Mouse (Mus musculus): ENCODE data around the gene Adamtsl3. TPM values are rescaled to one million over a fixed set of nuclear protein-coding genes. Genes with fewer than 3 reads are reported as not detected.

Adamtsl3 gene
- polyA plus RNA-seq, 1 experiment, result 14.5 TPM

DNA sequence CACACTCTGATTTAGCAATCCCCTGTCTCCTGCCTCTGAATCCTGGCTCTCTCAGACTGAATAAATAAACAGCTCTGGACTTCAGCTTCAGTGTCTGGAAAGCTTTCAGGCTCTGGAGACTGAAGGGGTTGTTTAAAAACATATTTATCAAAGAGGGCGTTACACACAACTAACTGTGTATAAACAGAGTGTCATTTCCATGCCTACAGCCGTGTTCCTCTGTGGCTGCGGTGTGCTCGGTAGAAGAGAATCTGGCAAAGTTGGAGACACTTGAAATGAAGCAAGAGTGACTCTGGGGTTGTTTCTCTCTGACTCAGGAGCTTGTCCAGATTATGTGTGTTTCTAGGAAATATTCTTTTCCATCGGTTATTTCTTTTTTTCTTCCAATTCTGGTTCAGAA, 167.0 kb downstream of the Adamtsl3 start:
- DNase-seq (ENCODE audit: low spot score), result no peak

DNA sequence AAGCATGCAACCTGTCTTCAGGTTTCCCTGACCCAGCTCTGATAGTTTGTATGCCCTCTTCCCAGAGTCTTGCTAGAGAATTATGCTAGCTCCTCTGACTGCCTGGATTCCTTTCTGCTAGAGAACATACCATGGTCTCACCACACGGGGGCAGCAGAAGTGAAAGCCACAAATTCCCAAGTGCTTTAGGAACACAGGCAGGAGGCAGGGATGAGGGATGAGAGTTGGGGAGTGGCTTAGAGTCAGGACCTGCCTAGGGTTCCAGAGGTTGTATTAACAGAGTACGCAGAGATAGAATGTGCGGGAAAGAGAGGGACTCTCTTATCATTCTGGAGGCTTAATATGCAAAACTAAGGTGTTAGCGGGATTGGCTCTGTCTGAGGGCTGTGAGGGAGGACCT, 168.6 kb downstream of the Adamtsl3 start:
- no peak for DNase-seq (ENCODE audit: low spot score)

DNA sequence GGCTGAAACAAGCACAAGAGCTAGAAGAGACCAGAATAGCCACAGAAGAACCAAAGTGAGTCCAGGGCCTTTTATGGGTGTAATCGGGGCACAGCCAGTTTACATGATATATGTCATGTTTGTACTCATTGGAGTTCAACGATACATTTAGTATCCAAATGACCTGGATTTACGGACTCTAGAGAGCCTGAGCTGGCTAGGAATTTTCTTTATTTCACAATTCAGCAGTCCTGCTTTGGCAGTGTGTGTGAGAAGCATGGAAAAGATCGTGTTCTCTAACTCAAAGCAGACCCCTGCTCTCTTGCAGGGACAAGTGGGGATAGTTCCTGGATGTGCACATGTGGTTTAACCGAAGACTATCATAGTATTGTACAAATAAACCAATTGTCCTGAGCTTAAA, 195.1 kb downstream of the Adamtsl3 start:
- no peak for DNase-seq (ENCODE audit: low spot score)

DNA sequence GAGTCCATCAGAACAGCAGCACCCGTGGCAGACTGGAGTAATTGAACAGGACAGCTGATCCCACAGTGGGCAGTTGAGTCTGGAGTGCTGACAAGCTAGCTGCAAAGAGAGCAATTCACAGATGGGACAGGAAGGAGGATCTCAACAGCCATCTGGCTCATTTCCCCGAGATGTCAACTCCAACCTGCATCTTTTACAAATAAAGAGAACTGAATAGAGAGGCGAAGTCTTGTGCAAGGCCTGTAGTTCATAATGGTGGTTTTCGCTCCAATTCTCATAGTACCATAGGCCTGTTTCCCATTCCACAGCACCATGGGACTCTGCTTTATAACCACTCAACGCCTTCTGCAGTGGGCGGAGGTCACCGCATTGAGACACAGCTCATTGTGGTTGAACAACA, 195.9 kb downstream of the Adamtsl3 start:
- no peak for DNase-seq (ENCODE audit: low spot score)

DNA sequence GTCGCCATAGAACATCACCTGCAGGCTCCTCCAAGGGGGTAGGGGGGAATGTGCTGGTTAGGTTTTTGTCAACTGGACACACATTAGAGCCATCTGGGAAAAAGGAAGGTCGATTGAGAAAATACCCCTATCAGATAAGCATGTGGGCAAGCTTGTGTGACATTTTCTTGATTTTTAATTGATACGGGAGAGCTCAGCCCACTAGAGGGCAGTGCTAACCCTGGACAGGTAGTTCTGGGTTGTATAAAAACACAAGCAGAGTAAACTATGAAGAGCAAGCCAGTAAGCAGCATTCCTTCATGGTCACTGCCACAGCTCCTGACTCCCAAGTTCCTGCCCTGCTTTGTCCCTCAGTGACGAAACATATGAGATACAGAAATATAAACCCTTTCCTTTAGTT, 197.7 kb downstream of the Adamtsl3 start:
- DNase-seq (ENCODE audit: low spot score), result no peak

DNA sequence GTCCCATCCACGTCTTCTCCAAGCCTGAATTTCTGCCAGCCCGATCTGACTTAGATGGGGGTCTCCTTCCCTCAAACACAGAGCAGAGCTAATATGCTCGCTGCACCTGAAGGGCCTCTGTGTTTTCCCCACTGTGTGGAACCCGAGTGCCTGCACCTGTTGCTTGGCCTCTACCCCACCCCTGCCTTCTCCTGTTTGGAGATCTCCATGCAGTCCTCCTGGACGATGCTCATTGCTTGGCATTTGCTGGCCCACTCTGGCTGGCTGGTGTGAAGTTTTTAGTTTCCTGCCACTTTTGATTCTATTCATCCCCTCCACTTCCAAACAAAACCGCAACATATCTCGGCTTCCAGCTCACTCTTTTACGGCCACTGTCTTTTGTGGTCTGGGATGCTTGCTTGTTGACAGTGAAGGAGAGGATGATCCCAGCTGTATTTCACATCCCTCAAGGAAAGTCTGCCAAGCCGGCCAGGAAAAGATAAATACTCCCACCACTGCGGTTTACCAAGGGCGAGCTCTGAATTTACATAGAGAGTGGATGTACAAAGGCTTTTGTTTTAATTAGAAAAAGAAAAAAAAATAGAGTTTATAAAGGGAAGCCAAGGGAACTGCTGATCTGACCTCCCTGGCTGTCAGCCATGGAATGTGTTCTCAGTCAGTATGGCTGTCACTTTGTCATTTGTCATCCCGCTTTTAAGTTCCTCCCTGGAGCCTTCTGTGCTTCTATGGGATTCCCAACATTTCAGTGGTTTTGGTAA, 198.4 kb downstream of the Adamtsl3 start:
- DNase-seq (ENCODE audit: low spot score), result no peak

DNA sequence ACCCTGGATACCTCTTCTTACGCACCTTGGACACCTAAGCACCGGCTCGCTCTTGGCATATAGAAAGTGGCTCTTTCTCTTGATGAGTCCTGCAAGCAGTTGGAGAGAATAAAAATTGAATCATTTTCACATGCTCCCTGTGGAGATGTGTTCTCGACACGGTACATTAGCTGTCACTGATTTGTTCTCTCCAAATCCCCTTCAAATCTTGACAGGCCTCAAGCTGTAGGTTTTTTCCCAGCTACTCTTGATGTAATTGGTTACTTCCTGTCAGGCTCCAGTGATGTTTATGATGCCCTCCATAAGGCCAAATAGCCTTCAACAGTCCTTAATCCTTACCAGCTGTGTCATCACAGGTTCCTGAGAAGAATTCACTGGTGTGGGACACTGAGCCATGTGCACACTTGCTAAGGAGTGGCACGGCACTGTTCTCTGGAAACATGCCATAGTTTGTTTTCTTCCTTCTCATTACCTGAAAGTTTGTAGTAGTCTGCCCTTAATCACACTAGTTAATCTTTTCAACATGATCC, 209.0 kb downstream of the Adamtsl3 start:
- DNase-seq (ENCODE audit: low spot score), result no peak

DNA sequence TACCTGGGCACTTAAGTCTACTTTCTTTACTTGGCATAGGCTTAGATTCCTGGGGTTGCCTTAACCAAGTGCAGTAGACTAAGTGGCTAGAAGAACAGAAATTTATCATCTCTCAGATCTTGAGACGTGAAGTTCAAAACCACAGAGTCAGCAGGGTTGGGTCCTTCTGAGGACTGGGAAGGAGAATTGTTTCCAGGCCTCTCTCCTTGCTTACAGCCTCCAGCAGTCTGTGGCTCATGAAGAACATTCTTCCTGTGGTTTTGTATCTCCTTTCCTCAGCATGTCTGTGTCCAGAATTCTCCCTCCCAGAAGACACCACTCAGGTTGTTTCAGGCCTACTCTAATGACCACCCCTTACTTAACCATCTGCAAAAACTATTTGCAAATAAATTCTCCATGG, 216.5 kb downstream of the Adamtsl3 start:
- DNase-seq (ENCODE audit: low spot score), result no peak

DNA sequence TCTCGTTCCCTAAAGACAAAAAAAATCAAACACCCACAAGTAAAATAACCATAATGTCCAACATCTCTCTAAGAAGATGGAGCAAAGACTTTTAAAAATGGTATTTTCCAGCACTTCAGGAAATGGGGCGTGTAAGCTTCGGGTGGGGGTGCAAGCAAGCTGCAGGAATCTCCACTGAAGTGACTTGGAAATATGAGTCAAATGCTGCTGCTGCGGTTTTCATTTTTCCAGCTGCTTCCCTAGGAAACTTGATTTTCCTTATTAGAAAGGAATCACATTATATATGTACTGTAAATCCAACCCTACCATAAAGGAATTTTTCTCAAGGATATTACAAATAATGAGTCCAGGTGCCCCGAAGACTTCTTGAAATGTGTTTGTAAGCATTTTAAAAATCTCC, 220.3 kb downstream of the Adamtsl3 start:
- DNase-seq (ENCODE audit: low spot score), result no peak

DNA sequence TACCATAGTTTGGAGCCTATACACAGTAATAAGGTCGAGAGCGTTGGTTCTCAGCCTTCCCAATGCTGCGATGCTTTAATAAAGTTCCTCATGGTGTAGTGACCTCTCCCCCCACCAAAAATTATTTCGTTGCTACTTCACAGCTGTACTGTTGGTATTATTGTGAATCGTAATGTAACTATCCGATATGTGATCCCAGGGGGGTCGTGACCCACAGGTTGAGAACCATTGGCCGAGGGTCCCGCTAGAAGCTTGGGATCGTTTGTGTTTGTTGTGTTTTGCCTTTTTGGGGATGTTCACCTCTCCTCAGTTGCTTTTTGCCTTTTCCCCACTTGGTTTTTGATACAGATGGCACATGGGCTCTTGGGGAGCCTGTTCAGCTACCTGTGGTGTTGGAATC, 220.9 kb downstream of the Adamtsl3 start:
- no peak for DNase-seq (ENCODE audit: low spot score)

DNA sequence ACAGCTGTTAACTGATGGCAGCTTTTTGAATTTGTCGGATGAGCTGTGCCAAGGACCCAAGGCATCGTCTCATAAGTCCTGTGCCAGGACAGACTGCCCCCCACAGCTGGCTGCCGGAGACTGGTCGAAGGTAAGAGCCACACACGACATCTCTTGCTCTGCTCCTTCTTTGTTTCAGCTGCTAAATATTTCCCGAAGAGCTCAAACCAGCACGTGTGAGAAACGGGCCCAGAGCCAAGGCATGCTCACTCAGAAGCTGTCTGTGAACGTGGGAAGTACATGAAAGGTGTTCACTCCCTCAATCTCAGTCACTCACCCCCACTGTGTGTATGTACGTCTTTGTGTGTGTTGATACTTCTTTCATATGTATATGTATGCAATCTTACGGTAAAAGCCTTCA, 221.6 kb downstream of the Adamtsl3 start:
- DNase-seq (ENCODE audit: low spot score), result no peak

DNA sequence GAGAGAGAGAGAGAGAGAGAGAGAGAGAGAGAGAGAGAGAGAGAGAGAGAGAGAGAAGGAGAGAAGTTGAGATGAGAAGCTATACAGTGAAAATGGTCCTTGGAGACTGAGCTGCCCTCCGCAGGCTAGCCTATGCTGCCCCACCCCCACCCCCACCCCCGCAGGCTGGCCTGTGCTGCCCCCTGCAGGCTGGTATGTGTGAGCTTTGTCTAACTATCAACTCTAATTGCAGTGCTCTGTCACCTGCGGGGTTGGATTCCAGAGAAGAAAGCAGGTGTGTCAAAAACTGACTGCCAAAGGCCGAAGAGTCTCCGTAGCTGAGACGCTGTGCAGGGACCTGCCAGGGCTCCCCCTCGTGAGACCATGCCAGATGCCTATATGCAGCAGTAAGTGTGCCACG, 231.2 kb downstream of the Adamtsl3 start:
- no peak for DNase-seq (ENCODE audit: low spot score)

DNA sequence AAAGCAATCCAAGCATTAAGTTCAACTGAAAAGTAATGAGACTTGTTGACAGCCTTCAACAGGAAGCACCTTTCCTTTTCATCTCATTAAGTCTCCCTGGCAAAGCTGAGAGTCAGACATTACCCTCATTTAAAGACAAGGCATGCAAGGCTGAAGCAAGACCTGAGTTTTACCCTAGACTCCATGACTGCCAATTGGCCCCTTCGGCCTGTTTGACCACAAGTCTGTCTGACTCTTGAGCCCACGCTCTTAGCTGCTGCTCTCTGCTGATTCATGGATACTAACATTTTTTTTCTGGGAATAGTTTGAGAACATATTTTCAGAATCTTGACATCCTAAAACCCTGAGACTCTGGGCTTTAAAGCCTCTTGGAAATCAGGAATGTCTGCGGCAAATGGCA, 232.3 kb downstream of the Adamtsl3 start:
- DNase-seq (ENCODE audit: low spot score), result no peak

DNA sequence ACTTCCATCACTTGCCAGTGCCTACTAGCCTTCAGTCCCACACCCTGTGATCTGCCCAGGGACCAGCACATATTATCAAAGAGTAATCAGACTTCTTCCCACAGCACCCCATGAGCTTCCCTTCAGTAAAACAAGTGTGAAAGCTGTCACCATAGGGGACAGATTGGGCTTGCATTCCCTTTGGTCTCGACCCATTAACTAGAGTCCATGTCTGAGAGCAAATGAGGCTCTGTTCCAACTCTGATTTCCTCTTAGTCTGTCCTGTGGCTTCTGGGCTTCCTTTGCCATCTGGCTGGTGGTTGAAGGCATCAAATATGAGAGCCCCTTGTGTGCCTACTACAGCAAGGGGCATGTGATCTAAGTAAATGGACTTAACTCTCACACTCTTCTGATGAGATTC, 237.5 kb downstream of the Adamtsl3 start:
- no peak for DNase-seq (ENCODE audit: low spot score)

DNA sequence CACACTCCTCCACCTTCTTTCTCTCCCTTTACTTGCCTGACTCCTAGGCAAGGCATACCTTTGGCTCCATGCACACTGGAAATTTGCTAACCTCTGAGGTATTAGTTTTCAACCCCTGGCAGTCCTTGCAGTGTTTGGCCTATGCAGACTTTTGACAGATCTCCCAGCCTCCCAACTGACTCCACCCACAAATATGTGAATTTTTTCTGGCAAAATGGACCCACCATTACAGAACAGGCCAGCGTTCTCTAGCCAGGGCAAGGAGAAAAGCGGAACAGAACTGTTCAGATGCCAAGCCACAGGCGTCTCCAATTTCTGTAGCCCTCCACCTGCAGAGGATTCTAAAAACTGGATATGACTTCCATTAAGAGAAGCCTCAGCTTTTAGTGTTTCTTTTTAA, 244.5 kb downstream of the Adamtsl3 start:
- DNase-seq (ENCODE audit: low spot score), result no peak

DNA sequence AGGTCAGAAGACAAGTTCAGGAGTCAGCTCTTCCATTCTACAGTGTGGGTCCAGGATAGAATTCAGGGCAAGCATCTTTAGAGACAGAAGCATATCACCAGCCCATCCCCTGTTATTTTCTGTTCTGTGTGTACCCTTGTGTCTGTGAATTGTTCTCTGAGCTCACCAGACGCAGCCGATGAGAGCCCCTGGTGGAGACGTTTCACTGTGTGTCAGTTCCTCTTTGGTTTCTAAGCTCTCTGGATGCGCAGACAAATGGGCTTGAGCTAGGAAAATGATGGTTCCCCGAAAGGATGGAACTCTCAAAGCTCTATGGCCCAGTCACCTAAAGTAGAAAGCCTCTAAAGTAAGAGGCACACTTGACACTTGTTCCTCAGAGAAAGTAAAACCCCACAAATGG, 246.3 kb downstream of the Adamtsl3 start:
- DNase-seq (ENCODE audit: low spot score), result no peak

DNA sequence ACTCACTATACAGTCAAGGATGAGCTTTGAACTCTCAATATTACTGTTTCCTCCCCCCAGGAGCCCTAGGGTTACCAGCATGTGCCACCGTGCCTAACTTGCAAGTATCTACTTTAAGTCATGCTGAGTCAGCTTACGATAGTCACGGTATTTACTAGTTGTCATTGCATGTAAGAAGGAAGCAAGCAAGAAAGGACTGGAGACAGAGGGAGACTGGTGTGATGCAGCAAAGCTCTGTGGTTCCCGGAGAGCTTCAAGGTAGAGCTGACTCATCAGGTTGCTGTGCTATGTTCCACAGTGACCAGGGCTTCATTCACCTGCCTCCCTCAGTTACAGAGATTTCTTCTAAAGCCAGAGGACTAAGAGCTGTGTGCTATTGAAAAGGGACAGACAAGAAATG, 247.0 kb downstream of the Adamtsl3 start:
- DNase-seq (ENCODE audit: low spot score), result no peak

DNA sequence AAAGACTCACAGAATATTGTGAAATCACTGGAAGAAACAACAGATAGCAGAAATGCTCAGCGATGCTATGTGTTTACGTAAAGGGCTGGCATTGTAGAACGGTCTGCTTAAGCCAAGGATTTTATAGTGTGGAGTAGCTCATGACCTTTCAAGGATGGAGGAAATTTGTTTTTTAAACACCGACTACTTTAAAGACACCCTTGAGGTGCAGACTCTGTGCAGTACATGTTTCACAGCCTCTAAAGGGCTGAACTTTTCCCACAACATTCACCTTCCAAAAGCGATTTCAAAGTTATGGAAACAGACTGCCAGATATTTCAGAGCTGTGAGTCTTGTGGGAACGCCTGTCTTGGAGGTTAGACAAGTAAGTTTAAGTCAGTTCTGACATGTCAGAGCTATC, 255.4 kb downstream of the Adamtsl3 start:
- DNase-seq (ENCODE audit: low spot score), result no peak

DNA sequence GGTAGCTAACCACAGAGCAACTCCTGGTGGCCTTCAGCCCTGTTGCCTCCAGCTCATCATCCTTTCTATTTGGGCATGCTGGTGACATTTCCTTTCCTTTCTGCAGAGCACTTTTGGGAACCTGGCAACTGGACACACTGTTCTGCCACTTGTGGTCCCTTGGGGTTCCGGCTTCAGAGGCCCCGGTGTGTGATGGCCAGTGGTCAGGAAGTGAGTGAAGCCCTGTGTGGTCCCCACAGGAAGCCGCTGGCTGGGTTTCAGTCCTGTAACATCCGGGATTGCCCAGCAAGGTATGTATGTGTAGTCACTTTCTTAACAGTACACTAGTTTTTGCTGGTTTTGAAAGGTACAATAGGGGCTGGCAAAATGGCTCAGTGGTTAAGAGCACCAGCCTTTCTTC, 266.5 kb downstream of the Adamtsl3 start:
- no peak for DNase-seq (ENCODE audit: low spot score)

DNA sequence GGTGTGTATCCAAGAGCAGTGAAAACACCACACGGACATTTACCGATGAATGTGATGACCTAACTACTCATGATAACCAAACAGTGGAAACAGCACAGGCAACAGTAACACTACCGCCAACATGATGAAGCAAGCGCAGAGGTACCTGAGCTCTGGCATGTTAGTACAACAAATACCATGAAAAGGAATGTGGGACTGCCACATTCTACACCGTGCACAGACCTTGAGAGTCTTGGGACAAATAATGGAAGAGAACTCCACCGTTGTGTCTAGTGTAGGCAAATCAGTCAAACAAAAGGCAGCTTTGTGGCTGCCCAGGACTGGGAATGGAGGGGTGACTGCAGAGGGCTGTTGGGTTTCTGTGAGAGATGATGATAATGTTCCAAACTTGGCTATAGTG, 269.9 kb downstream of the Adamtsl3 start:
- DNase-seq (ENCODE audit: low spot score), result no peak

DNA sequence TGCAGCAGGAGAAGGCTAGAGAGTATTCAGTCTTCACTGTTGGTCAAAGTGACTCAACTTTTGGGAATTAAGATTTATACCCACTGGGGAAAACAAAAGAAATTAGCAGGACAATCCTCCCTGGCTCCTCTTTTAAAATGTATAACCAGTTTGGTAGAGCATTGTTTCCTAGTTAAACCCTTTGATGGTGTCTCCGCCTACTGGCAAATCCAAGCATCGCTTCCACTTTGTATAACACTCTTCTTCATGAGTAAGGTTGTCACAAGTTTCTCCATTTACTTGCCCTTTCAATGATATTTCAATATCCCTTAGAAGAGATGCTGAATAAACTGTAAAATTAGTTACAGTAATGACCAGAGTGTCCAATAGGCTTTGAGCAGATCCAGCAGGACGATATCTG, 274.1 kb downstream of the Adamtsl3 start:
- DNase-seq (ENCODE audit: low spot score), result no peak

DNA sequence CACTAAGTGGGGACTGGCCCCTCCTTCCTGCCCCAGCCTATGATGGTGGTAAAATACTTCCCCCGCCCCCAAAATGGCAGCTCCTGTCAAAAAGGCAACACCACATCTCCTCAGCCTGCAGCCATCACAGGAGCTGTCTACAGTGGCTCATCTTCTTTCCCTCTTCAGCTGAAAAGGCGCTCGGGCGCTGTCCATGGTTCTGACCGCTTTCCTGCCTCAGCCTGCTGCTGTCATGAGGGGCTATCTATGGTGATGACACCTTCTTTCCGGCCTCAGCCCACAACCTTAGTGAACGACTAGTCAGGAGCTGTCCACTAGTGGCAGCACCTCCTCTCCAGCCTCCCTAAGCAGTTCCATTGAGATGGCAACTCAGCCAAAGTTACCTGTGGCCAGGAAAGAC, 289.8 kb downstream of the Adamtsl3 start:
- no peak for DNase-seq (ENCODE audit: low spot score)

DNA sequence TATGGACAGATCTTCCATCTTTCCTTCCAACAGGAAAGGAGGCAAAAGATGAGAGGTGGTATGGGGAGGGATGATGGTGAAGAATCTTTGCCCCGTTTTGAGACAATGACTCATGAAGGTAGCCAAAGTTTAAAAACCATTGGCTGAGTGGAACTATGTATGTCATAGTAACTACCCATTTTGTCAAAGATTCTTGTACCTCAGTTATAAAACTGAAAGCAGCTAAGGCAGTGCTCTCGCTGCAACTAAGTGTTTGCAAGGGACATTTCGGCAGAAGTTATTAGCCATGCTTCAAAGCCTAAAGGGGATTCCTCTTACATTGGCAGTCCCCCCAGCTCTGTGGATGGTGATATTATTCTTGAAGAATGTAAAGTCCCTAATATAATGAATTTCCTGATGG, 311.7 kb downstream of the Adamtsl3 start:
- no peak for DNase-seq (ENCODE audit: low spot score)

DNA sequence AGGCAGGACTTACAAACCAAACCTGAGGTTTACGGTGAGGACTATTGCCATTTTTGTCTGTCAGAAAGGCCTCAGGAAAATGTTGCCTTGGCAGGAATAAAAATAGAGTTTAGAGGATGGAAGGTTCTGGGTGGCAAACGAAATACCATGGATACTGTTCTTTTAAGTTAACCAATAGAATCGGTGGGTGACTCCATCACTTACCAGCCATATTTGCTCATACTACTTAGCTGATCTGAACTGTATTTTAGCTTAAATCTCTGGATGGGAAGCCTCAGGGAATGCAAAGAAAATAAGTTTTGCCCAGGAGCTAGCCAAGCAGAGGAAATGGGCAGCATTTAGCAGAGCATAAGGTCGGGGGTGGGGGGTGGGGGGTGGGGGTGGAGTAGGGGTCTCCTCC, 312.4 kb downstream of the Adamtsl3 start:
- DNase-seq (ENCODE audit: low spot score), result no peak
